Mouse (Mus musculus) limb, embryonic 11.5 days (tissue): ENCODE results near the gene 1600002K03Rik. TPM values are rescaled to one million over a fixed set of nuclear protein-coding genes. Genes with fewer than 3 reads are reported as not detected.
A peak's percentile ranks its signal among the peaks of the same experiment; 100 is the strongest.

Experiments used
- ATAC-seq: fragments of 200-750 bp; cut with Nextera tagmentation; 2 replicates; pipeline ENCODE4 v1.8.0; 2017; ENCODE audit warnings: low read depth; ENCODE audit not compliant: insufficient number of reproducible peaks, low FRiP score, low TSS enrichment
- DNase-seq: peaks from one replicate; pipeline ENCODE4 v3.0.0-alpha.2; 2015; ENCODE audit warnings: low spot score
- H3K27ac ChIP-seq: fragments of 300-500 bp; sonication (generic); replicated peaks from 2 replicates; pipeline ENCODE4 v1.5.1; 2014; ENCODE audit warnings: low read depth, mild to moderate bottlenecking, low read length
- H3K27me3 ChIP-seq: fragments of 300-500 bp; sonication (generic); 2 replicates; pipeline ENCODE4 v1.6.1; 2014; ENCODE audit warnings: mild to moderate bottlenecking, low read length, mixed read lengths; ENCODE audit not compliant: control insufficient read depth, insufficient read depth
- H3K36me3 ChIP-seq: fragments of 300-500 bp; sonication (generic); 2 replicates; pipeline ENCODE4 v1.6.1; 2014; ENCODE audit warnings: mild to moderate bottlenecking, low read length, moderate library complexity, mixed read lengths; ENCODE audit not compliant: control insufficient read depth, insufficient read depth
- H3K4me1 ChIP-seq: fragments of 300-500 bp; sonication (generic); 2 replicates; pipeline ENCODE4 v1.6.1; 2014; ENCODE audit warnings: low read length, mixed read lengths; ENCODE audit not compliant: control insufficient read depth, insufficient read depth
- H3K4me2 ChIP-seq: fragments of 300-500 bp; sonication (generic); 2 replicates; pipeline ENCODE4 v1.6.1; 2014; ENCODE audit warnings: low read depth, mild to moderate bottlenecking, moderate library complexity; ENCODE audit not compliant: severe bottlenecking
- H3K4me3 ChIP-seq: fragments of 300-500 bp; sonication (generic); 2 replicates; pipeline ENCODE4 v1.5.1; 2014; ENCODE audit warnings: low read depth, low read length
- H3K9ac ChIP-seq: fragments of 300-500 bp; sonication (generic); 2 replicates; pipeline ENCODE4 v1.6.1; 2014; ENCODE audit warnings: mild to moderate bottlenecking, low read length
- H3K9me3 ChIP-seq: fragments of 300-500 bp; sonication (generic); 2 replicates; pipeline ENCODE4 v1.6.1; 2016; ENCODE audit warnings: low read length; ENCODE audit not compliant: control insufficient read depth
- WGBS: fragments of 180-500 bp; shearing (Covaris S2); extraction: QIAGEN DNeasy Blood & Tissue Kit; methylation state at CpG from one replicate; pipeline ENCODE4 v1.1.7; 2014; 5-methylcytosine and 5-hydroxymethylcytosine counted together
- polyA plus RNA-seq: library from polyadenylated mRNA; unstranded; fragments of >200 nt; fragmentation: Nextera tagmentation; extraction: Ambion mirVana; gene quantifications from 2 replicates; pipeline ENCODE4 v1.2.1, GENCODE M21; 2014

Gene 1600002K03Rik
- polyA plus RNA-seq, 1 experiment from 2014 or later, result 5.9 TPM

GRCm38 (mm10) chr10:80160455-80161371 is 12.0 kb upstream of the 1600002K03Rik start:
- H3K27me3 ChIP-seq, result no peaks in the 10 kb centered on the region
- peaks cover 18% of the 10 kb centered on the region for H3K36me3 ChIP-seq
- DNase-seq (peak; percentile 76), ATAC-seq (no peak)
- WGBS, result under 1% methylated on average over 33 of the region's 33 CpGs
- H3K9me3 ChIP-seq, result no peaks in the 10 kb centered on the region
- peak overlapping the region; percentile 72 for H3K4me2 ChIP-seq
- H3K4me3 ChIP-seq, result peak overlapping the region; percentile 29
- peak overlapping the region; percentile 83 for H3K27ac ChIP-seq
- peak overlapping the region; percentile 47 for H3K9ac ChIP-seq
- H3K4me1 ChIP-seq, result peaks cover 65% of the 10 kb centered on the region

DNA sequence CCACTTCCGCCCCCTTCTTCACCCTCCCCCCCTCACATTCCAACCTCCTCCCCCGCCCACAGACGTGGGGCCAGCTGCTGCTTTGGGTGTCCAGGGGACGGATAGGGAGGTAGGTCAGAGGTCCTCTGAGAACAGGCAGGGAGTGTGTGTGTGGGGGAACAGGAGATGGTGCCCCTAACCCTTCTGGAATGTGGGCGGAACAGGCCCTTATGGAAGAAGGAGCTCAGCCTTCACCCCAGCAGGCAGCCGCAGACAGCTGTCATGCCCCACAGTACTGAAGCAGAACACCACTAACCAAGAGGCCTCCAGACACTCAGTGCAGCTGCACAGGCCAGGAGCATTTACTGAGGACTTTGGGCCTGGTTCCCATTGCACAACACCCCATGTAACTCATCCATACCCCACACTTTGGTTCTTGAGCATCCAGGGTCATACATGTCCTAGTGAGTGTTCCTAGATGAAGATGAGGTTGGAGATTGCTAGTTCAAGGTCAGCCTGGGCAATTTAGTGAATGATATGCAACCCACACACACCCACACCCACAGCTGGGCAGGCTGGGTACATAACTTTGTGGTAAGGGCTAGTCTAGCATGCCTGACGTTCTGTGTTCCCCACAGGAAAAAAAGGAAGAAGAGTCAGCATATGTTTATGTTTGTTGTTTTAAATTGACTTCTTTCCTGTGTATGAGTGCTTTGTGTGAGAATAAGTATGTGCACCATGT is 11.1 kb upstream of the 1600002K03Rik start:
- Histone ChIP-seq H3K4me2 (peak overlapping the region; percentile 72), H3K27ac (peak overlapping the region; percentile 83), H3K4me1 (peaks cover 62% of the 10 kb centered on the region), H3K9me3 (no peaks in the 10 kb centered on the region), H3K9ac (peak overlapping the region; percentile 47; the same call in 1 of the 2 replicates), H3K4me3 (peak overlapping the region; percentile 29; the same call in 1 of the 2 replicates), H3K36me3 (peaks cover 9% of the 10 kb centered on the region), H3K27me3 (no peaks in the 10 kb centered on the region)
- 9% methylated on average over 7 of the region's 7 CpGs for WGBS
- peak; percentile 65 for DNase-seq
- ATAC-seq, result no peak

- Histone ChIP-seq H3K27ac (no peak overlapping the region), H3K9me3 (no peaks in the 10 kb centered on the region), H3K4me3 (no peak overlapping the region), H3K36me3 (peaks cover 3% of the 10 kb centered on the region), H3K4me2 (no peak overlapping the region), H3K27me3 (no peaks in the 10 kb centered on the region), H3K4me1 (peaks cover 59% of the 10 kb centered on the region), H3K9ac (no peak overlapping the region)
- ATAC-seq (no peak), DNase-seq (no peak)
- 72% methylated on average over 3 of the region's 3 CpGs for WGBS
Observed at GRCm38 (mm10) chr10:80162243-80162608, 10.5 kb upstream of the 1600002K03Rik start.

DNA sequence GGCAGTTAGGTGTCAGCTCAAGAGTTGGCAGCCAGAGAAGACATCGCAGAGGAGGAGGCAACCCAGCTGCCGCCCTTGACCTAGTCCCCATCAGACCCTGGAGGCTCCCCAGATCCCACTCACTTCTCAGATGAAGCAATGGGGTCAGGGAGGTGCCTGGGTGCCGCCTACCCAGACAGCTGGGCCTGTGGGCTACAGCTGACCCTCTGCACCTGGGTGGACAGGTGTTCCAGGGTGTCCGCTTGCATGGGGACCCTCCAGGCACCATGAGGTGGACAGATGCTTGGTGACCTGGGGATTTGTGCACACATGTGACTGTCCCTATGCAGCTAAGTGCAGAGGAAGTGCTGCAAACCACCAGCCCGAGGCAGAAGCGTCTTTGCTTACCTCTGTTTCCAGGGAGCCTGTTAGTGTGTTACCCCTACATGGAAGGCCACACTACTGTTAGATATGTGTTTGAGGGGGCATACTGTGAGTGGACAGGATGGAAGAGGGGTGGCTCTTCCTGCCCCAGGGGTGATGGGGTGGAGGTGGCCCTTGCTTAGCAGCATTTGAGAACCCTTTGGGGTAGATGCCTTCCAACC is 9.9 kb upstream of the 1600002K03Rik start:
- Histone ChIP-seq H3K4me3 (no peak overlapping the region), H3K9ac (no peak overlapping the region), H3K4me1 (peaks cover 54% of the 10 kb centered on the region), H3K36me3 (no peaks in the 10 kb centered on the region; the same call in 1 of the 2 replicates), H3K9me3 (no peaks in the 10 kb centered on the region), H3K27ac (no peak overlapping the region; the same call in 1 of the 2 replicates), H3K27me3 (no peaks in the 10 kb centered on the region), H3K4me2 (peak overlapping the region; percentile 13; the same call in 1 of the 2 replicates)
- ATAC-seq (no peak), DNase-seq (no peak)
- 68% methylated on average over 6 of the region's 6 CpGs for WGBS

DNA sequence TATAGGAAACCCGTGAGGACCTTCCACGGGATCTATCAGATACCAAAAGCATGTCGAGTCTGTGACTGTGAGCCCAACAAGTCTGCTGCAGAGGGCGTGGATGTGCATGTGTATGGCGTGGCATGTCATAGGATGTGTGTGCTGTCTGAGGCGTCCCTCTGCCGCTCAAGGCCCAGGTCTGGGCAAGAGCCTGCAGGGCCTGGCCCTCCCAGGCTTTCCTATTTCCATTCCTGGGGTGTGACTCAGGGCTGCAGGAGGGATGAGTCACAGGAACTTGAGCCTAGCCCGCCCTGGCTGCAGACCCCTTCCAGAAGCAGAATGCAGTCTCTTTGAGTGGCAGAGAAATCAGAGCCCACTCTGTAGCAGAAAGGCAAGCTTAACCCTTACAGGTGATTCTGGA is 9.0 kb upstream of the 1600002K03Rik start:
- no peaks in the 10 kb centered on the region for H3K27me3 ChIP-seq
- H3K9ac ChIP-seq, result no peak overlapping the region
- H3K4me1 ChIP-seq, result peaks cover 51% of the 10 kb centered on the region
- no peak overlapping the region for H3K4me2 ChIP-seq
- H3K9me3 ChIP-seq, result no peaks in the 10 kb centered on the region
- H3K36me3 ChIP-seq, result no peaks in the 10 kb centered on the region
- H3K27ac ChIP-seq, result no peak overlapping the region
- WGBS, result 74% methylated on average over 8 of the region's 8 CpGs
- ATAC-seq, result no peak
- no peak for DNase-seq
- H3K4me3 ChIP-seq, result no peak overlapping the region

GRCm38 (mm10) chr10:80164161-80164997 is 8.4 kb upstream of the 1600002K03Rik start:
- Histone ChIP-seq H3K9ac (peak overlapping the region; percentile 32; the same call in 1 of the 2 replicates), H3K4me3 (peak overlapping the region; percentile 34), H3K4me2 (peak overlapping the region; percentile 83), H3K9me3 (no peaks in the 10 kb centered on the region), H3K27me3 (no peaks in the 10 kb centered on the region), H3K27ac (no peak overlapping the region), H3K36me3 (no peaks in the 10 kb centered on the region), H3K4me1 (peaks cover 51% of the 10 kb centered on the region)
- ATAC-seq (no peak), DNase-seq (no peak)
- 7% methylated on average over 44 of the region's 44 CpGs for WGBS

DNA sequence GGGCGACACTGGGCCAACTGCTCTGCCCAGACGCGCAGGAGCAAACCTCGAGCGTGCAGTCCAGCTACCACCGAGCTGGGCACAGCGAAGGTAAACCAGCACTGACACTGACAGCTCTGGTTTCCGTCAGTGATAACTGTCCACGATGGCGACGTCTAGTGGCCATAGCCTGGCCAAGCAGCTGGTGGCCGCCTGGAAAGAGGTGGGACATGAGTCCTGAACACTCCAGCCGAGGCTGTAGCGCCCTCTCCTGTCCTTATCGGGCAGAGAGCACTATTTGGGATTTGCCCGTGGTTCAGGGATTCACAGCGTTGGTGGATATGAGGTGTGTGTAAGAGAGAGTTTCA is 7.8 kb upstream of the 1600002K03Rik start:
- Histone ChIP-seq H3K4me2 (peak overlapping the region; percentile 83), H3K27ac (no peak overlapping the region), H3K4me1 (peaks cover 50% of the 10 kb centered on the region), H3K36me3 (peaks cover 3% of the 10 kb centered on the region; the same call in 1 of the 2 replicates), H3K9me3 (no peaks in the 10 kb centered on the region), H3K9ac (peak overlapping the region; percentile 32; the same call in 1 of the 2 replicates), H3K4me3 (peak overlapping the region; percentile 34), H3K27me3 (no peaks in the 10 kb centered on the region)
- 0 out of 2 replicates have a peak, but pooled peaks have one; percentile 2 for ATAC-seq
- WGBS, result under 1% methylated on average over 17 of the region's 17 CpGs
- DNase-seq, result peak; percentile 99
